Mouse (Mus musculus): ENCODE measurements around the gene Sult5a1.

Gene Sult5a1

GRCm38 (mm10) chr8:123146390-123146789 is 11.7 kb downstream of the Sult5a1 start:
- ChIA-PET POLR2A (interaction anchor here in 3 of 4 experiments (0.6 to 3.3 kb wide), 10 partner anchors 10 to 729 kb away, joined by 3 to 15 read pairs (median 4); partner anchors contain the start of gene Sult5a1 (in 1 of the 3)), CTCF (interaction anchor here (0.6 to 3.0 kb wide), 12 partner anchors 9 to 829 kb away, joined by 3 to 15 read pairs (median 4); no protein-coding TSS in a partner anchor)

GRCm38 (mm10) chr8:123145279-123145678 is 12.8 kb downstream of the Sult5a1 start:
- POLR2A ChIA-PET = interaction anchor here in 1 of 4 experiments (0.8 to 3.3 kb wide), 9 partner anchors 9 to 89 kb away, joined by 3 to 15 read pairs (median 4); partner anchors contain the start of gene Sult5a1
- CTCF ChIA-PET = interaction anchor here (0.6 to 1.5 kb wide), 10 partner anchors 10 to 91 kb away, joined by 3 to 5 read pairs (median 3); partner anchors contain the start of gene Spata2l (in 1 of the 4)

- POLR2A ChIA-PET = interaction anchor here in 3 of 4 experiments (0.6 to 1.9 kb wide), 10 partner anchors 15 to 267 kb away, joined by 3 to 6 read pairs (median 3); partner anchors contain the start of genes Chmp1a (in 1 of the 3) and Spata33 (in 1 of the 3)
- CTCF ChIA-PET = interaction anchor here in 3 of 4 experiments (0.6 to 1.2 kb wide), 4 partner anchors 37 to 216 kb away, joined by 3 to 16 read pairs (median 3); partner anchors contain the start of genes Chmp1a (in 1 of the 3) and Spata33 (in 1 of the 3)
Observed at GRCm38 (mm10) chr8:123141741-123142462, 16.2 kb downstream of the Sult5a1 start.

- CTCF ChIA-PET = interaction anchor here in 2 of 4 experiments (1.6 to 1.7 kb wide), 2 partner anchors 10 to 51 kb away, joined by 4 read pairs; no protein-coding TSS in a partner anchor
- POLR2A ChIA-PET = interaction anchor here in 1 of 4 experiments (1.9 to 2.0 kb wide), 2 partner anchors 10 to 31 kb away, joined by 4 to 6 read pairs; no protein-coding TSS in a partner anchor
Observed at GRCm38 (mm10) chr8:123138741-123139140, 19.4 kb downstream of the Sult5a1 start.

GRCm38 (mm10) chr8:123137645-123138077 is 20.5 kb downstream of the Sult5a1 start:
- CTCF ChIA-PET = interaction anchor here in 3 of 4 experiments (0.5 to 1.7 kb wide), 5 partner anchors 9 to 75 kb away, joined by 3 to 4 read pairs (median 4); partner anchors contain the start of genes Chmp1a (in 1 of the 3) and Spata33 (in 1 of the 3)
- POLR2A ChIA-PET = interaction anchor here in 3 of 4 experiments (0.5 to 3.0 kb wide), 15 partner anchors 8 to 315 kb away, joined by 3 to 11 read pairs (median 4); partner anchors contain the start of genes Chmp1a (in 2 of the 3) and Spata33 (in 2 of the 3)

- ChIA-PET CTCF (interaction anchor here in 2 of 4 experiments (0.6 kb wide), 2 partner anchors 270 to 645 kb away, joined by 3 to 6 read pairs; no protein-coding TSS in a partner anchor), POLR2A (interaction anchor here in 2 of 4 experiments (0.7 to 3.0 kb wide), 5 partner anchors 9 to 97 kb away, joined by 3 to 11 read pairs (median 5); no protein-coding TSS in a partner anchor)
Observed at GRCm38 (mm10) chr8:123136287-123136686, 21.8 kb downstream of the Sult5a1 start.

GRCm38 (mm10) chr8:123135806-123136205 is 22.3 kb downstream of the Sult5a1 start:
- CTCF ChIA-PET = interaction anchor here in 2 of 4 experiments (0.6 kb wide), 2 partner anchors 270 to 644 kb away, joined by 3 to 6 read pairs; no protein-coding TSS in a partner anchor
- POLR2A ChIA-PET = interaction anchor here in 1 of 4 experiments (1.2 to 3.0 kb wide), 6 partner anchors 10 to 98 kb away, joined by 3 to 11 read pairs (median 5); partner anchors contain the start of genes Chmp1a and Spata33

GRCm38 (mm10) chr8:123135406-123135805 is 22.7 kb downstream of the Sult5a1 start:
- ChIA-PET CTCF (interaction anchor here in 1 of 4 experiments (0.6 to 0.8 kb wide), 2 partner anchors 48 to 271 kb away, joined by 3 read pairs; no protein-coding TSS in a partner anchor), POLR2A (interaction anchor here in 2 of 4 experiments (0.6 to 3.0 kb wide), 7 partner anchors 10 to 459 kb away, joined by 3 to 11 read pairs (median 5); partner anchors contain the start of genes Chmp1a (in 1 of the 2) and Spata33 (in 1 of the 2))

GRCm38 (mm10) chr8:123134149-123134713 is 23.9 kb downstream of the Sult5a1 start:
- ChIA-PET POLR2A (interaction anchor here in 1 of 4 experiments (1.3 to 2.6 kb wide), 4 partner anchors 9 to 98 kb away, joined by 3 to 11 read pairs (median 4); partner anchors contain the start of genes Chmp1a and Spata33), CTCF (interaction anchor here in 3 of 4 experiments (0.6 to 1.7 kb wide), 6 partner anchors 10 to 805 kb away, joined by 3 to 11 read pairs (median 5); no protein-coding TSS in a partner anchor)

GRCm38 (mm10) chr8:123132953-123133352 is 25.2 kb downstream of the Sult5a1 start:
- CTCF ChIA-PET = interaction anchor here (0.6 to 1.4 kb wide), 12 partner anchors 13 to 157 kb away, joined by 3 to 8 read pairs (median 3); no protein-coding TSS in a partner anchor
- POLR2A ChIA-PET = interaction anchor here in 1 of 4 experiments (0.8 to 2.6 kb wide), 5 partner anchors 8 to 80 kb away, joined by 3 to 11 read pairs (median 4); partner anchors contain the start of genes Chmp1a and Spata33

- ChIA-PET CTCF (interaction anchor here in 2 of 4 experiments (0.5 to 1.0 kb wide), 3 partner anchors 51 to 276 kb away, joined by 3 read pairs; partner anchors contain the start of gene Mc1r (in 1 of the 2)), POLR2A (interaction anchor here in 1 of 4 experiments (1.0 kb wide), 1 partner anchor 82 kb away, joined by 3 read pairs; the partner anchor contains the start of genes Chmp1a and Spata33)
Observed at GRCm38 (mm10) chr8:123131041-123131440, 27.1 kb downstream of the Sult5a1 start.

GRCm38 (mm10) chr8:123126193-123126816 is 31.8 kb downstream of the Sult5a1 start:
- POLR2A ChIA-PET = interaction anchor here (0.6 to 2.1 kb wide), 14 partner anchors 9 to 629 kb away, joined by 3 to 20 read pairs (median 3); partner anchors contain the start of genes Chmp1a (in 1 of the 4), Fanca (in 1 of the 4), Spata2l (in 1 of the 4) and Spata33 (in 1 of the 4)
- CTCF ChIA-PET = interaction anchor here in 2 of 4 experiments (0.6 to 3.6 kb wide), 6 partner anchors 15 to 1272 kb away, joined by 3 to 16 read pairs (median 4); partner anchors contain the start of genes Chmp1a (in 1 of the 2), Mc1r (in 1 of the 2) and Spata33 (in 1 of the 2)

GRCm38 (mm10) chr8:123122670-123123069 is 35.4 kb downstream of the Sult5a1 start:
- ChIA-PET CTCF (interaction anchor here in 2 of 4 experiments (0.8 to 3.6 kb wide), 5 partner anchors 15 to 201 kb away, joined by 4 to 16 read pairs (median 6); no protein-coding TSS in a partner anchor), POLR2A (interaction anchor here in 1 of 4 experiments (0.6 to 0.9 kb wide), 3 partner anchors 12 to 67 kb away, joined by 3 read pairs; no protein-coding TSS in a partner anchor)

- POLR2A ChIA-PET = interaction anchor here in 3 of 4 experiments (0.6 to 4.8 kb wide), 3 partner anchors 14 to 1303 kb away, joined by 3 to 27 read pairs (median 8); no protein-coding TSS in a partner anchor
- CTCF ChIA-PET = interaction anchor here in 2 of 4 experiments (0.6 to 0.9 kb wide), 5 partner anchors 14 to 201 kb away, joined by 3 to 6 read pairs (median 4); no protein-coding TSS in a partner anchor
Observed at GRCm38 (mm10) chr8:123122059-123122458, 36.1 kb downstream of the Sult5a1 start.

GRCm38 (mm10) chr8:123117744-123118143 is 40.4 kb downstream of the Sult5a1 start:
- ChIA-PET POLR2A (interaction anchor here in 3 of 4 experiments (0.6 to 4.8 kb wide), 13 partner anchors 10 to 422 kb away, joined by 3 to 27 read pairs (median 3); partner anchors contain the start of genes Chmp1a (in 1 of the 3) and Spata33 (in 1 of the 3)), CTCF (interaction anchor here in 3 of 4 experiments (0.5 to 1.9 kb wide), 9 partner anchors 10 to 172 kb away, joined by 3 to 8 read pairs (median 4); partner anchors contain the start of genes Chmp1a (in 1 of the 3) and Spata33 (in 1 of the 3))

All from embryonic stem cell, embryonic (primary cell).